Mouse (Mus musculus) brain, embryonic 14.5 days (tissue): Measurements from ENCODE around the gene Plxdc1.

Source experiments
- CTCF ChIP-seq: fragments of 200-500 bp; IDR thresholded peaks from 2 replicates; pipeline ENCODE4 v1.5.1; 2012; ENCODE audit warnings: inconsistent platforms, mild to moderate bottlenecking, moderate library complexity, borderline replicate concordance; ENCODE audit not compliant: insufficient read depth, insufficient read length; ENCODE audit errors: extremely low read depth
- POLR2A ChIP-seq: fragments of 200-500 bp; IDR thresholded peaks from 2 replicates; pipeline ENCODE4 v1.6.1; 2012; ENCODE audit warnings: mild to moderate bottlenecking, inconsistent platforms, borderline replicate concordance; ENCODE audit not compliant: poor library complexity, insufficient read depth, insufficient read length, severe bottlenecking; ENCODE audit errors: extremely low read depth

GRCm38 (mm10) chr11:98030701-98031442 is 44.6 kb upstream of the Plxdc1 start:
- TF ChIP-seq CTCF: no peak
- no peak for TF ChIP-seq POLR2A
